Mouse (Mus musculus) hindbrain, embryonic 15.5 days (tissue): ENCODE results near the gene Tspan8. TPM values are rescaled to one million over a fixed set of nuclear protein-coding genes. Genes with fewer than 3 reads are reported as not detected.

Experiments used
- ATAC-seq: fragments of 200-750 bp; cut with Nextera tagmentation; 2 replicates; pipeline ENCODE4 v1.8.0; 2017; ENCODE audit warnings: low read depth, moderate number of reproducible peaks, moderate TSS enrichment; ENCODE audit not compliant: low FRiP score
- H3K27ac ChIP-seq: fragments of 300-500 bp; sonication (generic); replicated peaks from 2 replicates; pipeline ENCODE4 v1.5.1; 2015; ENCODE audit warnings: mild to moderate bottlenecking, inconsistent platforms
- H3K27me3 ChIP-seq: fragments of 300-500 bp; sonication (generic); 2 replicates; pipeline ENCODE4 v1.6.1; 2015; ENCODE audit warnings: control low read depth, inconsistent platforms
- H3K36me3 ChIP-seq: fragments of 300-500 bp; sonication (generic); 2 replicates; pipeline ENCODE4 v1.6.1; 2015; ENCODE audit warnings: control low read depth, inconsistent platforms
- H3K4me1 ChIP-seq: fragments of 300-500 bp; sonication (generic); replicated peaks from 2 replicates; pipeline ENCODE4 v1.6.1; 2015; ENCODE audit warnings: control low read depth, inconsistent platforms
- H3K4me2 ChIP-seq: fragments of 300-500 bp; sonication (generic); 2 replicates; pipeline ENCODE4 v1.6.1; 2015; ENCODE audit warnings: moderate library complexity, mild to moderate bottlenecking, inconsistent platforms
- H3K4me3 ChIP-seq: fragments of 300-500 bp; sonication (generic); 2 replicates; pipeline ENCODE4 v1.5.1; 2015; ENCODE audit warnings: mild to moderate bottlenecking, inconsistent platforms
- H3K9ac ChIP-seq: fragments of 300-500 bp; sonication (generic); 2 replicates; pipeline ENCODE4 v1.6.1; 2015; ENCODE audit warnings: inconsistent platforms
- H3K9me3 ChIP-seq: fragments of 300-500 bp; sonication (generic); 2 replicates; pipeline ENCODE4 v1.6.1; 2016; ENCODE audit warnings: control low read depth, inconsistent platforms
- WGBS: fragments of 180-500 bp; shearing (Covaris S2); methylation state at CpG from one replicate; pipeline ENCODE4 v1.1.7; 2015; 5-methylcytosine and 5-hydroxymethylcytosine counted together
- polyA plus RNA-seq: library from polyadenylated mRNA; unstranded; fragments of >200 nt; fragmentation: Nextera tagmentation; extraction: Ambion mirVana; gene quantifications from 2 replicates; pipeline ENCODE4 v1.2.1, GENCODE M21; 2015

The Tspan8 gene
- 0.45 and 0.84 TPM in 2 replicates for polyA plus RNA-seq

DNA sequence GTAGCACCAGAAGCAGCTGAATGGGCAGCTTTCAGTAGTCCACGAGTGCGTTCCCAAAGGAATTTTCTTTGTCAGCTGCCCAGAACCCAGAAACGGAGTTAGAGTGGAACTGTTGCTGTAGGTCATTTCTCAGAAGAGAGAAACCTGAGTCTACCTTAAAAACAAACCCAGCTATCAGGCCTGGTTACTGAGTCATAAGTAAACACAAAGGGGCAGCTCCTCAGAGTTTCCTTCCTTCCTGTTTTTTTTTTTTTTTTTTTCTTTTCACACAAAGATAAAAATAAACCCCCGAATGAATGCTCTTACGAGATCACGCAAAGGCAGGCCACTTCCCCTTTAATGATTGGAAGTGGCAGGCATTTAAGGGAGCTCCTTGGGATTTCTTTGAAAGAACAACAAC, at the start of gene Tspan8:
Tspan8 (plus strand) TSS at position 322 of the 400 bp plus-strand sequence.
- no peak within 1 kb of the TSS for H3K4me3 ChIP-seq
- no peak for ATAC-seq
- no peaks in the 10 kb centered on the region for H3K4me1 ChIP-seq
- no peak within 1 kb of the TSS for H3K9ac ChIP-seq
- WGBS: 54% methylated on average over 6 of the region's 6 CpGs
- H3K27ac ChIP-seq: no peak within 1 kb of the TSS
- no peaks in the 10 kb centered on the region for H3K27me3 ChIP-seq
- no peak within 1 kb of the TSS for H3K4me2 ChIP-seq
- no peaks in the 10 kb centered on the region for H3K9me3 ChIP-seq
- no peaks in the 10 kb centered on the region for H3K36me3 ChIP-seq

DNA sequence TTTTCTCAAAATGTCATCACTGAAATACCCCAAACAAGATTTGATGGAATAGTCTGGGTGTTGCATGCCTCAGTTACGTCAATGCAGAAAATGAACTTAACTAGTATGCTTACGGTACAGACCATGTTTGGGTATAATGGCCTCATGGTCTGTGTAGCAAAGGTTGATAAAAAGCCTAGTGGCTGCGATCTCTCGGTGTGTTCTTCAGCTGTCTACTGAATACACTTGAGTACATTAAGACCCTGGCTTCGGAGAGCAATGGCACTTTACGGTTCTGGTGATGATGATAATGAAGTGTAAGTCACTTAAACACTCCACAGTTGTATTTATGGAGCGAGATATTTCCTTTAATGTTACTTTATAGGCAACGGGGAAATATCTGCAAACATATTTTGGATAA, 46.6 kb upstream of the Tspan8 start:
- no peaks in the 10 kb centered on the region for H3K36me3 ChIP-seq
- no peak overlapping the region for H3K4me2 ChIP-seq
- no peak overlapping the region for H3K27ac ChIP-seq
- no peak for ATAC-seq
- no peaks in the 10 kb centered on the region for H3K4me1 ChIP-seq
- no peak overlapping the region for H3K9ac ChIP-seq
- H3K9me3 ChIP-seq: no peaks in the 10 kb centered on the region
- no peak overlapping the region for H3K4me3 ChIP-seq
- no peaks in the 10 kb centered on the region for H3K27me3 ChIP-seq
- WGBS: 96% methylated on average over 8 of the region's 8 CpGs

DNA sequence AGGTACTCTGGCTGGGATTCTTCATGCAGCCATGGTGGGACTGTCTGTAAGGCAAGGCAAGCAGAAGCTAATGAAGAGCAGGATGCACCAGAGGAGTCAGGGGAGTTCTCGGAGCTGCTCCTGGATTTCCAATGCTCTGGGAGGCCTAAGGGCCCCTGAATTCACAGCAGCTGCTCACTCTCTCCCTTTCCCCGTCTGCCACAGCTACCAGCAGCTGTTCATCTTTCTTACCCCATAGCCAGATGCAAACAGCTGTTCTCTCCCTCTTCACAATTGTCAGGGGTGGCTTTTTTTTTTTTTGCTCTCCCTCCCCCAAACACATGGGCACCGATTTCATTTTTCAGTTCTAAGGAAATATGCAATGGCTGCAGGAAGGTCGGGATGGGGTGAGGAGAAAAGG, 42.2 kb upstream of the Tspan8 start:
- Histone ChIP-seq H3K36me3 (no peaks in the 10 kb centered on the region), H3K9ac (no peak overlapping the region), H3K27me3 (no peaks in the 10 kb centered on the region), H3K9me3 (no peaks in the 10 kb centered on the region), H3K4me1 (no peaks in the 10 kb centered on the region), H3K27ac (no peak overlapping the region), H3K4me3 (no peak overlapping the region), H3K4me2 (no peak overlapping the region)
- WGBS: 59% methylated on average over 4 of the region's 4 CpGs
- ATAC-seq: no peak

GRCm38 (mm10) chr10:115775945-115776905, 40.4 kb upstream of the Tspan8 start:
- H3K4me2 ChIP-seq: no peak overlapping the region
- H3K4me3 ChIP-seq: no peak overlapping the region
- H3K9ac ChIP-seq: no peak overlapping the region
- ATAC-seq: no peak
- no peaks in the 10 kb centered on the region for H3K36me3 ChIP-seq
- WGBS: 70% methylated on average over 17 of the region's 17 CpGs
- H3K4me1 ChIP-seq: no peaks in the 10 kb centered on the region
- no peaks in the 10 kb centered on the region for H3K27me3 ChIP-seq
- H3K27ac ChIP-seq: no peak overlapping the region
- H3K9me3 ChIP-seq: no peaks in the 10 kb centered on the region

- ATAC-seq: no peak
- H3K36me3 ChIP-seq: no peaks in the 10 kb centered on the region
- no peaks in the 10 kb centered on the region for H3K9me3 ChIP-seq
- no peak overlapping the region for H3K4me2 ChIP-seq
- H3K9ac ChIP-seq: no peak overlapping the region
- no peaks in the 10 kb centered on the region for H3K4me1 ChIP-seq
- H3K27ac ChIP-seq: no peak overlapping the region
- no peaks in the 10 kb centered on the region for H3K27me3 ChIP-seq
- no peak overlapping the region for H3K4me3 ChIP-seq
- 74% methylated on average over 5 of the region's 5 CpGs for WGBS
Observed at GRCm38 (mm10) chr10:115777366-115777765, 39.3 kb upstream of the Tspan8 start.

- H3K9ac ChIP-seq: no peak overlapping the region
- H3K9me3 ChIP-seq: no peaks in the 10 kb centered on the region
- H3K4me2 ChIP-seq: no peak overlapping the region
- H3K27ac ChIP-seq: no peak overlapping the region
- no peak overlapping the region for H3K4me3 ChIP-seq
- H3K36me3 ChIP-seq: no peaks in the 10 kb centered on the region
- WGBS: 47% methylated on average over 5 of the region's 5 CpGs
- no peaks in the 10 kb centered on the region for H3K27me3 ChIP-seq
- no peak for ATAC-seq
- no peaks in the 10 kb centered on the region for H3K4me1 ChIP-seq
Observed at GRCm38 (mm10) chr10:115778624-115779023, 38.0 kb upstream of the Tspan8 start.

- Histone ChIP-seq H3K9ac (no peak overlapping the region), H3K27me3 (no peaks in the 10 kb centered on the region), H3K36me3 (no peaks in the 10 kb centered on the region), H3K4me2 (no peak overlapping the region), H3K9me3 (no peaks in the 10 kb centered on the region), H3K4me3 (no peak overlapping the region), H3K27ac (no peak overlapping the region), H3K4me1 (no peaks in the 10 kb centered on the region)
- peak; percentile 19; the same call in 1 of the 2 replicates for ATAC-seq
- 75% methylated on average over 11 of the region's 11 CpGs for WGBS
Observed at GRCm38 (mm10) chr10:115780239-115781016, 36.2 kb upstream of the Tspan8 start.

- H3K4me1 ChIP-seq: no peaks in the 10 kb centered on the region
- 85% methylated on average over 2 of the region's 2 CpGs for WGBS
Observed at GRCm38 (mm10) chr10:115783232-115783631, 33.4 kb upstream of the Tspan8 start.

DNA sequence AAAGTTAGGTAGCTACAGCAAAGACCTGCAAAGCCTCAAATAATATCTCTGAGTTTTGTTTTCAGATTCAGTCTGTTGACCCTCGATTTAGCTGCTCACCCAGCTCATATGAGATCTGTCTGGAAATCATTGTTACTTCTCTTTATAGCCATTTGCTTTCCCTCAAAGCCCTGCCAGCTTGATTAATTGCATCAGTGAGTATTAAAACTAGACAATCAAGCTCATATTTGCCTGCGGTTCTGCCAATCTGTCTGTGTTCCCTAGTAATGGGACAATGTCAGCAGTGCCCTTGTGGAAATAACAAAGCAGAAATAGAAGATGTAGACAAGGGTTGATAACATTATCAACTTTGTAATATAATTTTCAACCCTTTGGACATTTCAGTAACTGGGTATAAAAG, 25.8 kb upstream of the Tspan8 start:
- no peak overlapping the region for H3K4me3 ChIP-seq
- no peak for ATAC-seq
- H3K27me3 ChIP-seq: no peaks in the 10 kb centered on the region
- no peak overlapping the region for H3K27ac ChIP-seq
- H3K4me1 ChIP-seq: no peaks in the 10 kb centered on the region; the same call in 1 of the 2 replicates
- WGBS: 53% methylated on average over 2 of the region's 2 CpGs
- no peaks in the 10 kb centered on the region for H3K9me3 ChIP-seq
- H3K4me2 ChIP-seq: no peak overlapping the region
- H3K36me3 ChIP-seq: no peaks in the 10 kb centered on the region
- H3K9ac ChIP-seq: no peak overlapping the region

More at GRCm38 (mm10) chr10:115783232-115783631, 33.4 kb upstream of the Tspan8 start:
- no peaks in the 10 kb centered on the region for H3K36me3 ChIP-seq
- no peak for ATAC-seq
- no peak overlapping the region for H3K9ac ChIP-seq
- H3K27ac ChIP-seq: no peak overlapping the region
- H3K27me3 ChIP-seq: no peaks in the 10 kb centered on the region
- no peak overlapping the region for H3K4me2 ChIP-seq
- no peak overlapping the region for H3K4me3 ChIP-seq
- no peaks in the 10 kb centered on the region for H3K9me3 ChIP-seq

DNA sequence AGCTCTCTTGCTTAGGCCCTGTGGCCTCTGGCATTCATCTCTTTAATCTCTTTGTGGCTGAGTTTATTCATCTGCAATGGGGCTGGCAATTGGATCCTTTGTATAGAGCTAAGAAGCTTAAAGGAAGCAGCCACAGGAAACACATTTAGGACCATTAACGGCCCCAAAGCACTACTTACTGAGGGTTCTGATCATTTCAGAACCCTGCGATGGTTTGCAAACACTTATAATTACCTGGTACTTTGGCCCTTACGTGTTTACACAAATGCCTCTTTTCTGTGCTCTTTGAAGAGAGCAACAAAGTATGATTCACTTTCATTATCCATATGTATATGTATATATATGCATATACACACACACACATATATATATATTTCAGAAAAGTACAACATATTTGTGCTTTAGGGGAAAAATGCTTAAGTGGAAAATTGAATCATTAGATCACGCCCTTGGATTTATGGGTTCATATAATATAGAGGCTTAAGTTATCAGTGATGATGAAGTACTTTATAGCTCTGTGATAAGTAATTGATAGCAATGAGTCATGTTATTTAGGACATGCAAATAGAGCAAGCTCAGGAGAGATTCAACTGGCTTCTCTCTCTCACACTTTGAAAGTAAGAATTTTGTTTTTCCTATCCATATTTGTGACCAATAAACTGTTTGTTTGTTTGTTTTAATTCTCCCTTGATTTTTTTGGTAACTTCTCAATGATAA, 20.4 kb upstream of the Tspan8 start:
- H3K9me3 ChIP-seq: no peaks in the 10 kb centered on the region
- no peaks in the 10 kb centered on the region for H3K36me3 ChIP-seq
- H3K4me3 ChIP-seq: no peak overlapping the region
- no peak for ATAC-seq
- no peak overlapping the region for H3K27ac ChIP-seq
- no peaks in the 10 kb centered on the region; the same call in 1 of the 2 replicates for H3K4me1 ChIP-seq
- H3K9ac ChIP-seq: no peak overlapping the region
- H3K27me3 ChIP-seq: no peaks in the 10 kb centered on the region
- H3K4me2 ChIP-seq: no peak overlapping the region
- 70% methylated on average over 4 of the region's 4 CpGs for WGBS

GRCm38 (mm10) chr10:115801464-115801863, 15.2 kb upstream of the Tspan8 start:
- Histone ChIP-seq H3K27ac (no peak overlapping the region), H3K36me3 (no peaks in the 10 kb centered on the region), H3K4me3 (no peak overlapping the region), H3K27me3 (no peaks in the 10 kb centered on the region), H3K9me3 (no peaks in the 10 kb centered on the region), H3K4me2 (no peak overlapping the region), H3K4me1 (no peaks in the 10 kb centered on the region), H3K9ac (no peak overlapping the region)
- no peak for ATAC-seq
- 87% methylated on average over 3 of the region's 3 CpGs for WGBS
